Mouse (Mus musculus) MEL (cell line): ENCODE results near the gene Helb. TPM values are rescaled to one million over a fixed set of nuclear protein-coding genes. Genes with fewer than 3 reads are reported as not detected.

Experiments
- DNase-seq: peaks from one replicate; pipeline ENCODE4 v3.0.0; 2011; ENCODE audit warnings: low read depth, low spot score
- H3K27ac ChIP-seq: 2 replicates; pipeline ENCODE4 v1.5.1; 2012; ENCODE audit warnings: low read depth, mild to moderate bottlenecking, control low read depth, low read length, moderate library complexity; ENCODE audit not compliant: control insufficient read depth
- H3K27me3 ChIP-seq, 2 experiments: fragments of 150-350 bp in 1 of 2; sonication (generic) in 1 of 2; 2 replicates each; pipeline ENCODE4 v1.6.1; 2012; ENCODE audit warnings: low read length in 2 of 2, mild to moderate bottlenecking in 2 of 2, improper control_type of control experiment in 1 of 2, moderate library complexity in 1 of 2; ENCODE audit not compliant: insufficient read depth in 2 of 2, control insufficient read depth in 1 of 2
- H3K36me3 ChIP-seq, 2 experiments: 2 replicates each; pipeline ENCODE4 v1.6.1; 2012 to 2014; ENCODE audit warnings: low read length in 2 of 2, improper control_type of control experiment in 1 of 2, inconsistent platforms in 1 of 2, mild to moderate bottlenecking in 1 of 2; ENCODE audit not compliant: insufficient read depth in 2 of 2, control insufficient read depth in 1 of 2
- H3K4me1 ChIP-seq, 2 experiments: fragments of 150-350 bp in 1 of 2; sonication (generic) in 1 of 2; 2 replicates each; pipeline ENCODE4 v1.6.1; 2012; ENCODE audit warnings: low read length in 2 of 2, improper control_type of control experiment in 1 of 2, mild to moderate bottlenecking in 1 of 2; ENCODE audit not compliant: insufficient read depth in 2 of 2, control insufficient read depth in 1 of 2
- H3K4me3 ChIP-seq, 2 experiments: fragments of 150-350 bp in 1 of 2; sonication (generic) in 1 of 2; 2 replicates each; pipeline ENCODE4 v1.5.1; 2012; ENCODE audit warnings: low read depth in 2 of 2, low read length in 2 of 2, mild to moderate bottlenecking in 2 of 2, moderate library complexity in 2 of 2, control low read depth in 1 of 2, improper control_type of control experiment in 1 of 2; ENCODE audit not compliant: control insufficient read depth in 1 of 2, insufficient read depth in 1 of 2
- H3K79me2 ChIP-seq: 2 replicates; pipeline ENCODE4 v1.6.1; 2012; ENCODE audit warnings: mild to moderate bottlenecking, low read length, moderate library complexity; ENCODE audit not compliant: control insufficient read depth, poor library complexity, insufficient read depth
- H3K9ac ChIP-seq: 2 replicates; pipeline ENCODE4 v1.6.1; 2012; ENCODE audit warnings: low read depth, mild to moderate bottlenecking, control low read depth, low read length, moderate library complexity; ENCODE audit not compliant: control insufficient read depth, poor library complexity, severe bottlenecking
- H3K9me3 ChIP-seq: fragments of 150-350 bp; sonication (generic); replicated peaks from 2 replicates; pipeline ENCODE4 v1.6.1; 2012; ENCODE audit warnings: mild to moderate bottlenecking, low read length, improper control_type of control experiment, moderate library complexity; ENCODE audit not compliant: insufficient read depth
- BHLHE40 ChIP-seq: IDR thresholded peaks from 2 replicates; pipeline ENCODE4 v1.6.1; 2012; ENCODE audit warnings: low read depth, mild to moderate bottlenecking, inconsistent platforms, low read length, improper control_type of control experiment, borderline replicate concordance
- CHD2 ChIP-seq: IDR thresholded peaks from 2 replicates; pipeline ENCODE4 v1.6.1; 2011; ENCODE audit warnings: low read length, improper control_type of control experiment
- CTCF ChIP-seq, 3 experiments: IDR thresholded peaks in 2 of 3; conservative IDR thresholded peaks in 1 of 3; 2 replicates each; pipeline ENCODE4 v1.5.1; 2011 to 2012; ENCODE audit warnings: low read length in 3 of 3, low read depth in 2 of 3, mild to moderate bottlenecking in 2 of 3, improper control_type of control experiment in 1 of 3, inconsistent platforms in 1 of 3, mixed read lengths in 1 of 3, moderate library complexity in 1 of 3; ENCODE audit not compliant: control insufficient read depth in 1 of 3, insufficient read depth in 1 of 3, poor library complexity in 1 of 3, severe bottlenecking in 1 of 3
- E2F4 ChIP-seq: IDR thresholded peaks from 2 replicates; pipeline ENCODE4 v1.6.1; 2011; ENCODE audit warnings: low read depth, low read length, improper control_type of control experiment, borderline replicate concordance
- ETS1 ChIP-seq: IDR thresholded peaks from 2 replicates; pipeline ENCODE4 v1.6.1; 2012; ENCODE audit warnings: low read depth, mild to moderate bottlenecking, inconsistent platforms, low read length, improper control_type of control experiment, moderate library complexity
- GABPA ChIP-seq: IDR thresholded peaks from 2 replicates; pipeline ENCODE4 v1.6.1; 2012; ENCODE audit warnings: low read depth, mild to moderate bottlenecking, inconsistent platforms, low read length, improper control_type of control experiment, moderate library complexity
- HCFC1 ChIP-seq: IDR thresholded peaks from 2 replicates; pipeline ENCODE4 v1.6.1; 2012; ENCODE audit warnings: low read depth, mild to moderate bottlenecking, inconsistent platforms, low read length, improper control_type of control experiment, moderate library complexity
- KAT2A ChIP-seq: conservative IDR thresholded peaks from 2 replicates; pipeline ENCODE4 v1.6.1; 2012; ENCODE audit warnings: low read depth, low read length, improper control_type of control experiment, inconsistent platforms
- MAFK ChIP-seq: IDR thresholded peaks from 2 replicates; pipeline ENCODE4 v1.6.1; 2011; ENCODE audit warnings: low read depth, mild to moderate bottlenecking, low read length, improper control_type of control experiment, borderline replicate concordance
- MAZ ChIP-seq: IDR thresholded peaks from 2 replicates; pipeline ENCODE4 v1.6.1; 2012; ENCODE audit warnings: low read depth, mild to moderate bottlenecking, inconsistent platforms, low read length, improper control_type of control experiment
- MXI1 ChIP-seq: IDR thresholded peaks from 2 replicates; pipeline ENCODE4 v1.6.1; 2011; ENCODE audit warnings: mild to moderate bottlenecking, low read depth, low read length, improper control_type of control experiment
- MYC ChIP-seq: IDR thresholded peaks from 2 replicates; pipeline ENCODE4 v1.6.1; 2011; ENCODE audit warnings: low read depth, mild to moderate bottlenecking, low read length, improper control_type of control experiment, moderate library complexity
- NELFE ChIP-seq: IDR thresholded peaks from 2 replicates; pipeline ENCODE4 v1.6.1; 2011; ENCODE audit warnings: low read depth, low read length, improper control_type of control experiment
- NRF1 ChIP-seq: IDR thresholded peaks from 2 replicates; pipeline ENCODE4 v1.6.1; 2014; ENCODE audit warnings: low read depth, mild to moderate bottlenecking, inconsistent platforms, low read length, improper control_type of control experiment, moderate library complexity; ENCODE audit not compliant: poor library complexity, insufficient read depth, severe bottlenecking
- POLR2AphosphoS2 ChIP-seq: IDR thresholded peaks from 2 replicates; pipeline ENCODE4 v1.6.1; 2011; ENCODE audit warnings: low read length, improper control_type of control experiment
- RAD21 ChIP-seq: IDR thresholded peaks from 2 replicates; pipeline ENCODE4 v1.6.1; 2011; ENCODE audit warnings: mild to moderate bottlenecking, low read depth, low read length, improper control_type of control experiment
- RCOR1 ChIP-seq: IDR thresholded peaks from 2 replicates; pipeline ENCODE4 v1.6.1; 2012; ENCODE audit warnings: low read depth, mild to moderate bottlenecking, inconsistent platforms, low read length, improper control_type of control experiment
- SIN3A ChIP-seq: IDR thresholded peaks from 2 replicates; pipeline ENCODE4 v1.6.1; 2012; ENCODE audit warnings: low read length, improper control_type of control experiment, inconsistent platforms
- SMC3 ChIP-seq: IDR thresholded peaks from 2 replicates; pipeline ENCODE4 v1.6.1; 2011; ENCODE audit warnings: low read depth, low read length, improper control_type of control experiment
- TAL1 ChIP-seq: IDR thresholded peaks from 2 replicates; pipeline ENCODE4 v1.6.1; 2012; ENCODE audit warnings: mild to moderate bottlenecking, inconsistent platforms, low read length, moderate library complexity, mixed read lengths
- TBP ChIP-seq: IDR thresholded peaks from 2 replicates; pipeline ENCODE4 v1.8.0; 2011; ENCODE audit warnings: low read depth, low read length, improper control_type of control experiment
- USF1 ChIP-seq: IDR thresholded peaks from 2 replicates; pipeline ENCODE4 v1.6.1; 2014; ENCODE audit warnings: low read depth, mild to moderate bottlenecking, inconsistent platforms, low read length, improper control_type of control experiment, moderate library complexity
- USF2 ChIP-seq, 2 experiments: IDR thresholded peaks; 2 replicates each; pipeline ENCODE4 v1.6.1; 2011 to 2012; ENCODE audit warnings: improper control_type of control experiment in 2 of 2, low read length in 2 of 2, borderline replicate concordance in 1 of 2, inconsistent platforms in 1 of 2, low read depth in 1 of 2, mild to moderate bottlenecking in 1 of 2; ENCODE audit not compliant: insufficient read depth in 1 of 2
- ZMIZ1 ChIP-seq: IDR thresholded peaks from 2 replicates; pipeline ENCODE4 v1.6.1; 2012; ENCODE audit warnings: low read depth, mild to moderate bottlenecking, inconsistent platforms, low read length, improper control_type of control experiment, moderate library complexity
- polyA plus RNA-seq, 2 experiments: library from polyadenylated mRNA; stranded (reverse) in 1 of 2; unstranded in 1 of 2; fragments of >175 nt in 1 of 2; fragments of >200 nt in 1 of 2; gene quantifications; 2 replicates each; pipeline versions ENCODE4 v1.2.1 to v1.2.4; 2012; ENCODE audit warnings: low replicate concordance in 2 of 2, low read depth in 1 of 2; ENCODE audit not compliant: insufficient read length in 2 of 2, insufficient read depth in 1 of 2, missing spikeins in 1 of 2
- total RNA-seq: library from RNA; depleted of rRNA; stranded (reverse); fragments of 300-350 nt; gene quantifications from 2 replicates; pipeline ENCODE4 v1.2.3, GENCODE M21; 2012

The Helb gene
- total and polyA plus RNA-seq, 3 experiments: 10.2 to 78.3 (median 18.5) TPM

DNA sequence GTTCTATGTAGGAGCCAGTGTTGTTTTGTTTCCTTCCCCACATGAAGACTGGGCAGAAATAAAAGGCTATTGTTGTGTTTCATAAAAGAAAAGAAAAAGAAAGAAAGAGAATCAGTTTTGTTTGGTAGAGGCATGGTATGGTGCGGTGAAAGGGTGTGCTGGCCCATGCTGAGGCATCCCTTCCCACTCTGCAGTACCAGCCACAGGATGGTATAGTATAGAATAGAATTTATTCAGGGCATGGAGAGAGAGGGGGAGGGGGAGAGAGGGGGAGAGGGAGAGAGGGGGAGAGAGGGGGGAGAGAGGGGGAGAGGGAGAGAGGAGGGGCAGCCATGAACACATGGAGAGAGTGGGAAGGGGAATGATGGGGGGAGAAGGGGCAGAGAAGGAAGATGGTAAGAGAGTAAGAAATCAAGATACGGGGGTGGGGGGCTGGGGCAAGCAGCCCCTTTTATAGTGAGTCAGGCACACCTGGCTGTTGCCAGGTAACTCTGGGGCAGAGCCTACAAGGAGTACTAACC is 68.0 kb downstream of the Helb start:
- no peaks in the 10 kb centered on the region for H3K9me3 ChIP-seq
- no peaks in the 10 kb centered on the region for H3K4me1 ChIP-seq
- H3K27me3 ChIP-seq: no peaks in the 10 kb centered on the region
- no peak for DNase-seq
- H3K36me3 ChIP-seq: no peaks in the 10 kb centered on the region
- H3K4me3 ChIP-seq: no peak overlapping the region
- H3K79me2 ChIP-seq: no peaks in the 10 kb centered on the region
- no peak overlapping the region for H3K27ac ChIP-seq
- TF ChIP-seq SIN3A (no peak), TBP (no peak), USF1 (no peak), MAZ (no peak), SMC3 (no peak), BHLHE40 (no peak), HCFC1 (no peak), ZMIZ1 (no peak), USF2 (IDR thresholded peaks at IDR 0.05; ENCODE audit: borderline replicate concordance in 1 of 2, insufficient read depth in 1 of 2, low read depth in 1 of 2, low read length in 2 of 2) (no peak), MYC (no peak), CTCF (IDR thresholded peaks at IDR 0.05 in 2 of 3, conservative IDR thresholded peaks at IDR 0.05 in 1 of 3; ENCODE audit: control insufficient read depth in 1 of 3, insufficient read depth in 1 of 3, low read depth in 2 of 3, low read length in 3 of 3, poor library complexity in 1 of 3, severe bottlenecking in 1 of 3) (no peak), ETS1 (no peak), GABPA (no peak), RAD21 (no peak), TAL1 (no peak), MXI1 (no peak), POLR2AphosphoS2 (no peak), RCOR1 (no peak)
- H3K9ac ChIP-seq: no peak overlapping the region

- no peak overlapping the region for H3K27ac ChIP-seq
- TF ChIP-seq GABPA: no peak
- no peak for TF ChIP-seq MAZ
- no peak for TF ChIP-seq POLR2AphosphoS2
- no peak for TF ChIP-seq NRF1
- no peak for TF ChIP-seq NELFE
- TF ChIP-seq MAFK: no peak
- no peak for TF ChIP-seq E2F4
- TF ChIP-seq CHD2: no peak
- TF ChIP-seq KAT2A: no peak
- DNase-seq: no peak
- H3K4me3 ChIP-seq: no peak overlapping the region
- no peaks in the 10 kb centered on the region for H3K9me3 ChIP-seq
- H3K27me3 ChIP-seq: no peaks in the 10 kb centered on the region
- H3K9ac ChIP-seq: no peak overlapping the region
- H3K36me3 ChIP-seq: no peaks in the 10 kb centered on the region
- H3K4me1 ChIP-seq: no peaks in the 10 kb centered on the region
- H3K79me2 ChIP-seq: no peaks in the 10 kb centered on the region
These were observed 68.5 kb downstream of the Helb start for GRCm38 (mm10) chr10:120044237-120044636.
